Mouse (Mus musculus): ENCODE results near the gene Ctsj. TPM values are rescaled to one million over a fixed set of nuclear protein-coding genes. Genes with fewer than 3 reads are reported as not detected.

Gene Ctsj
- polyA plus RNA-seq (2017; shearing (Covaris generic)) = not detected

DNA sequence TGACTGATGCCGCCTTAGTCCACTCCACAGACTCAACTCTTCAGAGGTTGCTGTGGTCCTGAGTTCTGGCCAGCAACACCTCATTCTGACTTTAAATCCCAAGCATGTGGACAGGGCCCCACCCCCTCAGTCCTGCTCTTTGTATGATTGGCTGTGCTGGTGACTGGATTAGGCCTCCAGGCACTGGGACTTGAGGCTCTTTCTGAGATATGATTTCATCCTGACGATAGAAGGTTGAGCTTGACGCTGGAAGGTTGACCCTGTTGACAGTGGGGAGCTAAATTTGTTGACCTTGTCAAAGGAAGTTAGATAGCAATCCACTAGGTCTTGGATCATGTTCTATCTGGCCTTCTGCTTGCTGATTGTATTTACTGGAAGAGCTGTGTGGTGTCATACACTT, at the start of gene Ctsj:
Ctsj (minus strand) TSS at position 101 of the 400 bp plus-strand sequence.

DNA sequence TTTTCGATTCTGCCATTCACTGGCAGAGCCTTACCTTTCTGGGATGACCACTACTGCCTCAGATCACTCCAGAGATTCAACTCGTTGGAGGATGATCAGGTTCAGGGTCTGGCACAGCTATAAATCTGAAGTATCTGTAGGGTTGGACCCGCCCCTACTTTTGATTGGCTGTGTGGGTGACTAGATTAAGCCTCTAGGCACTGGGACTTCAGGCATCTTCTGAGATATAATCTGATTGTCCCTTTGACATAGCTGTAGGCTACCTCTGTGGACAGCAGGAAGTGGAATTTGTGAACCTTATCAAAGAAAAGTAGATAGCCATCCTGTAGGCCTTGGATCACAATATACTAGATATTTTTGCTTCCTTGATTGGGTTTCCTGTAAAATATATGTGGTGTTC, 34.8 kb upstream of the Ctsj start, which contains the start of gene Ctsq:
Ctsq (minus strand) TSS at position 101 of the 400 bp plus-strand sequence.

Other genes starting within 250 kb of the Ctsj start
- gene BC051665, start 219.6 kb downstream of the Ctsj start, polyA plus RNA-seq (2017; shearing (Covaris generic)) = not detected
- gene Ctsll3, start 203.1 kb downstream of the Ctsj start, polyA plus RNA-seq (2017; shearing (Covaris generic)) = not detected
- gene 4930486L24Rik, start 141.5 kb downstream of the Ctsj start, polyA plus RNA-seq (2017; shearing (Covaris generic)) = 1.3 TPM
- 0.68 TPM for gene Gm49392, start 109.1 kb downstream of the Ctsj start, polyA plus RNA-seq (2017; shearing (Covaris generic))
- gene Ctla2b, start 108.5 kb downstream of the Ctsj start, polyA plus RNA-seq (2017; shearing (Covaris generic)) = 3.6 TPM
- gene Tpbpb, start 101.1 kb downstream of the Ctsj start, polyA plus RNA-seq (2017; shearing (Covaris generic)) = not detected
- not detected for gene Gm49393, start 70.4 kb downstream of the Ctsj start, polyA plus RNA-seq (2017; shearing (Covaris generic))
- not detected for gene Gm49391, start 69.4 kb downstream of the Ctsj start, polyA plus RNA-seq (2017; shearing (Covaris generic))
- gene Ctla2a, start 69.3 kb downstream of the Ctsj start, polyA plus RNA-seq (2017; shearing (Covaris generic)) = 37.0 TPM
- not detected for gene Tpbpa, start 64.0 kb downstream of the Ctsj start, polyA plus RNA-seq (2017; shearing (Covaris generic))
- gene Ctsq, start 34.7 kb upstream of the Ctsj start, polyA plus RNA-seq (2017; shearing (Covaris generic)) = not detected
- gene Ctsr, start 158.3 kb upstream of the Ctsj start, polyA plus RNA-seq (2017; shearing (Covaris generic)) = not detected
- not detected for gene Cts6, start 197.5 kb upstream of the Ctsj start, polyA plus RNA-seq (2017; shearing (Covaris generic))
- gene Cts8, start 249.4 kb upstream of the Ctsj start, polyA plus RNA-seq (2017; shearing (Covaris generic)) = not detected